Mouse (Mus musculus) adrenal gland, postnatal 25 days (tissue): ENCODE measurements at regions not wholly inside any gene's neighbourhood (a gene's known extent, or its start where the extent isn't known, plus 50 kb on each side); places are given as distances from the start of the nearest gene placed in this dataset.
"Not testable (repeated sequence)": the region's sequence is repeated elsewhere in the genome, so short reads cannot be mapped to it uniquely, and the experiment has no call there.

ENCODE experiments used
- DNase-seq: peaks from one replicate; pipeline ENCODE4 v3.0.0; 2021; ENCODE audit warnings: mixed read lengths

DNA sequence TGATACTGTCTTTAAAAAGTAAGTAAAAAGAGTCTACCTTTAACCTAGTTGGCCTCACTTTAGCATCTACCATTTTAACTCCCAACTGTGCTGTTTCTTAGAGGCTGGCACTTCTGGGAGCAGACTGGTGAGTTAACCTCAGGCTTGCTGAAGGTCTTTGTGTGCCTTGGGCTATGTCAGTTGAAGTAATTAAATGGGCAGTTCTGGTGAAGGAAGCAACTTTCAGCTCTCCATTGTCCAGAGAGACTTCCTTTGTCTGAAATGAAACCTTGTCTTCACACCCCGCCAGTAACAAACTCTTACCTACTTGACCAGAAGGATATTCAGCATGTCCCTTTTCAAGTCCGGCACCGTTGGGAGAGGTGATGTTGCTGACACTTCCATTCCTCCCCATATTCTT lies 55.5 kb downstream of the Zfp281 start:
- no peak for DNase-seq

DNA sequence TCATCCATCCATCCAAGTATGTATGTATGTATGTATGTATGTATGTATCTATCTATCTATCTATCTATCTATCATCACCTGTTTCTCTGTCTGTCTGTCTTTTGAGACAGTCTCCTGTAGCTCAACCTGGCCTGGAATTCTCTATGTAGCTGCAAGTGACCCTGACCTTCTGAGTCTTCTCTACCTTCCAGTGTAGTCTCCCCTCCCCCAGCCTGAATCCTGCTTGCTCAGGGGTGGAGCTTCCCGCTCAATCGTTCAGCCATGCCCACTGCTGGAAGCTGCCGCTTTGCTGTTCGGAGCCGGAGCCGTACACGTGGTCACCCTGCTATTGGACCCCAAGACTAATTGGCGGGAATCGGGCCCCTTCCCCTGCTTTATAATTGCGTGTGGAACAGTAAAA lies 57.6 kb downstream of the Zfp281 start:
- DNase-seq, result not testable (repeated sequence)

DNA sequence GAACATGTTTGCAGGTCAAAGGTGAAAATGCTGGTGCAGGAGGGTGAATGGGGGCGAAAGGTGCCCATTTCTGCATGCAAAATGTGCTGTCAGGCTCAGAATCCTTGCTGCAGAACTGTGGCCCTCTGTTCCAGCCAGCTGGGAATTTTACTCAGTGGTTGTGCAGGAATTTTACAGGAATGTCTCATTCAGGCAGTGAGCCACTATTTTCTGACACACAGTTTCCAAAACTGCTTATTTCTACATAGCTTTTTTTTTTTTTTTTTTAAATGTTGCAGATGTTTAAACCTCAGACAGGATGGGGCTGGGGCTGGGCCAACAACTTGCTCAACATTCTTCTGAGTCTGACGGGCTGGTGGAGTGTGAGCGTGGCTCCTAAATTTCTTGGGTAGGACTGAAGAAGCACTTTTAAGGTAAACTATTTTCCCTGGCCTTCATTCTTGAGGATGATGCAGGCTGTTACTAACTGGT lies 58.4 kb downstream of the Zfp281 start:
- DNase-seq, result peak; percentile 81

DNA sequence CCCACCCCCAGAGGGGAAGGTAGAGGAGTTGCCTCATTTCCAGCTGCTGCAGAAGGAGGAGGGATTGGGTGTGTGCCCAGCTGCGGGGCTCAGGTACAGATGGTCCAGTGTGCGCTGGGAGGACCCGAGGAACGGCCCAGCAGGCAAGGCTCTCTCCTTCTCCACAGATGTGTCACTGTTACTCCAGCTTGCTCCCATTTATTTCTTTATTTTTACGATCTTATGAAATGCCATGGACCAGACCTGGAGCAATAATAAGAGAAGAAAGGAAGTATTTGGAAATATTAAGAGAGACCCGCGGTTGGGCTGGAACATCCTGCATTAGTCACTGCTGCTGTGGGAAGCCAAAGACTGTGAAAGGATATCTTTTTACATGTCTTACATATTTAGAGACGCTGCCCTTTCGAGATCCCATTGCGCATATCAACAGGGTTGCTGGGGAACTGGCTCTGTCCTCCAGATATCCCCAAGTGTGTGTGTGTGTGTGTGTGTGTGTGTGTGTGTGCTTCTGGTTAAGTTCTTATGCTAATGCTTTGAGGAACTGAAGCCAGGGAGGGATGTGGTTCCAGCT lies 58.9 kb downstream of the Zfp281 start:
- no peak for DNase-seq

DNA sequence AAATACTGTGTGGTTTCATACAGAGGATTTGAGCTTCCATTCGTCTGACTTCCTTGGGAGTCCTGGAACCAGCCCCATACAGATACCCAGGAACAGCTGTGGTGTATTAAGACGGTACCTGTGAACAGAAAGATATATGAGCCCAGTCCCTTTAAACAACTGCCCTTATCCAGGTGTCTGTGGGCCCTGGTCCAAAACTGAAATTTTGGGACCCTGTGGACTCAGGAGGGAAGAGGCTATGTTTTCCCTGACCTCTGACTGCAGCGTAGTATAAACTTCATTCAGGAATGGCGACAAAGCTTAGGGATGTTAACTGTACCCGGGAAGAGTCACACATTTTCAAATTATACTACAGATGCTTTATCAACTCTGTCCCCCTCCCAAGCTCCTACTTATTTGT lies 59.8 kb downstream of the Zfp281 start:
- DNase-seq, result no peak

DNA sequence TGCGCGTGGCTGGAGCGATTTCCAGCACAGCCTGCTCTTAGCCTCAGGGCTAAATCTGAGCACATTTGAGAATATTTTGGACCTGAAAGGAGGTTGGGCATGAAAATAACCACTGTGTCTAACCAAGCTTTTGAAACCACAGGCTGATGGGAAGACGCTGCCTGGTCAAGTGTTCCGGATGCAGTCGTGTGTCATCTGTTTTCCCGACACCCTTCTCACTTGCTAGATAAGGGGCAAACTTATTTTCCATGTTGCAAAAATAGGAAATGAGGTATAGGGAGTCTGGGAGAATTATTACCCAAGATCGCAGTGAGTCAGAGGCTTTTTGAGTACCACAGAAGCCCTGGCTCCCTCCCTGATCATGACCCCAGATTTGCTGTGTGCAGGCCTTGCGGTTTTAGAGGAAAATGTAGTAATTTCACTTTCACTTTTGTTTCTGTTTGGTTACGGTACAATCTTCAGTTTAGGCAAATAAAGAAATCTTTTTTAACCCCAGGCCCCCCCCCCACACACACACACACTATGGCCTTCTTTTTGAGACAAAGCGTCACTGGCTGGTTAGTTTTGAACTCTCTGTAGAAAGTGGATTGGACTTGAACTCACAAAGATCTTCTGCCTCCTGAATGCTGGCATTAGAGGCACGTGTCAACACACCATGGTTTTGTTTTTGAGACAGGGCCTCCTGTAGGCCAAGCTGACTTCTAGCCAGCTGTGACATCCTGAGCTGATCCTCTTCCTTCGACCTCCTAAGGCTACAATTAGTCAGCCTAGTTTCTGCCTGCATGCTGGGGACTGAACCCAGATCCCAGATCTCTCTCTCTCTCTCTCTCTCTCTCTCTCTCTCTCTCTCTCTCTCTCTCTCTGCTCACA lies 60.7 kb downstream of the Zfp281 start:
- no peak for DNase-seq

DNA sequence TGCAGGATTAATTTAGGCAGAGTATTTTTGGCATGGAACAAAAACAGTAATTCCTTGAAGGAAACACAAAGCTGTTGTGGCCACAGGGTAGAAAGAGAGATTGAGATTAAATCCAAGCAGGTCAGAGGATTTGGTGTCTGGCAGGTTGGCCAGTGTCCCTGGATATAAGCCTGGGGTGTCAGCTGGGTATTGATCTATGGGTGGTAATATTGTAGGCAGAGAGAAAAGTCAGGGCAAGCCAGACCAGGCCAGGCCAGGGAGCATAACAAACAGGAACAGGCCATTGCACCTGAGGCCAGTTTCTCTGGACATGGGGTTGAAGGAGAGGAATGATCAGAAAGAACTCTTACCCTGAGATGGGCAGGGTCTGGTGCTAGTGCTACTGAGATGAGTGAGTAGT lies 61.8 kb downstream of the Zfp281 start:
- no peak for DNase-seq

DNA sequence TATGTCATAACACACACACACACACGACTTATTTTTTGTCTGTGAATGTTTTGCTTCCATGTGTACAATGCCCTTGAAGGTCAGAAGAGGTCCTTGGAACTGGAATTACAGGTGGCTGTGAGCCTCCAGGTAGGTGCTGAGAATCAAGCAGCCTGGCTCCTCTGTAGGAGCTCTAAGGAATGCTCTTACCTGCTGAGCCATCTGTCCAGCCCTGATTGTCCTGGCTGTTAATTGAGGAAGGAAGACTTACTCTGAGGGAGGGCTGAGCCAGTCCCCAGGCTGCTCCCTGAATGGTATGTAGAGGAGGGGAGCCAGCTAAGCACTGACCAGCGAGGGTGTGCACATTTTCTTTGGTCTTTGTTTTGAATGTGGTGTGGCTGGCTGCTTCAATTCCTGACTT lies 65.4 kb downstream of the Zfp281 start:
- no peak for DNase-seq

DNA sequence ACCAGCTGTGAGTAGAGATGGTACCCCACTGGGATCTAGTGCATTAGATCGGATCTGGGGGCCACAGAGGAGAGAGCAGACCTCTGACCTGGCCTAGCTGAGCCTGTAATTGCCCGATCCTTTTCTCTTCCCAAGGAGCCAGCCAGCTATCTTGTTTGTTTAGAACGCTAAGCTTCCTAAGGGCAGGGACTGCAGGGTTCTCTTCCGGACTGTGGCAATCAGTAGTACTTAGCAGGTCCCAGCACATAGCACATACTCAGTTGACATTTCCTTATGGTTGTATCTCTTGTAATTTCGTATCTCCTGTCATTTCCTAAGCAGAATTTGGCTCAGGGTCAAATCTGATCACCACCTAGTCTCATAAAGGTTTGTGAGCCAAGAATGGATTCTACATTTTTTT lies 68.7 kb downstream of the Zfp281 start:
- no peak for DNase-seq

DNA sequence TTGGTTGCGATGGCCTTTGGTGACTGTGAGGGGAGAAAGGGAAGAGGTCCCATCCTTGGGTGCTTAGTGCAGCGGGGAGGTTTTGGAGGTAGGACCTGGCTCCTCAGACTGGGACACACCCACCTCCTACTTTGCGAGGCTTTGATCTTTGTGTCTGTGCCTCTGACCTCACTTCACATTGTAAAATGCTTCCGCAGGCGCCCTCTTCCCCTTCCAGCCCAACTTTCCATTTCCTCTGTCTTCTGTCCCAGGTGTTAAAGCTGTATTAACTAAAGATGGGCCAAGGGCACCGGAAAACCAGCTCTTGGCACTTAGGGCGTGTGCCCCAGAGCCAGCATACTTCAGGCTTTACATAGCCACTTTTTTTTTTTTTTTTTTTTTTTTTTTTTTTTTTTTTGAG lies 70.3 kb downstream of the Zfp281 start:
- DNase-seq, result no peak

DNA sequence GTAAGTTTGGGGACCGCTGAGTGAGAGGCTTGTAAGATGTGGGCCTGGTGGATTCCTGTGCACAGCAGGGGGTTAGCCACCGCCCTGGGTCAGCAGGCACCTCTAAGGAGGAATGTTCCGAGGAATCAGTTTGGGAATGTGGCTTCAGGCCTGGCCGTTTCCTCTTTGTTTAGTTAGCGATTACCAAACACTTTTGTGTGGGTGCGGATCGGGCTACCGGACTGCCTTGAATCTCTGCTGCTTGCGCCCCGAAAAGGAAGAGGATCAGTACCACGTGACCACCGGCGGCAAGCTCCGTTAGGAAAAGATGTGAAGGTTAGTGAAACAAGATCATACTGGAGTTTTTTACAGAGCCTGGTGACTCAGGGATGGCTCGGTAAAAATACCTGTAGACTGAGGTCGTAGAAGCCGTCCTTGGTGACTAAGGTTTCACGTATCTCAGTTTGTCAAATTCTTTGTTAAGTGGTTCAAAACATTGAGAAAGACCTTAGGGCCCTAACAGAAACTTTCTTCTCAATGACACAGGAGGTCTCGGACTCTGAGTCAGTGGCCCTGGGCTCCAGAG lies 71.5 kb downstream of the Zfp281 start:
- peak; percentile 41 for DNase-seq

DNA sequence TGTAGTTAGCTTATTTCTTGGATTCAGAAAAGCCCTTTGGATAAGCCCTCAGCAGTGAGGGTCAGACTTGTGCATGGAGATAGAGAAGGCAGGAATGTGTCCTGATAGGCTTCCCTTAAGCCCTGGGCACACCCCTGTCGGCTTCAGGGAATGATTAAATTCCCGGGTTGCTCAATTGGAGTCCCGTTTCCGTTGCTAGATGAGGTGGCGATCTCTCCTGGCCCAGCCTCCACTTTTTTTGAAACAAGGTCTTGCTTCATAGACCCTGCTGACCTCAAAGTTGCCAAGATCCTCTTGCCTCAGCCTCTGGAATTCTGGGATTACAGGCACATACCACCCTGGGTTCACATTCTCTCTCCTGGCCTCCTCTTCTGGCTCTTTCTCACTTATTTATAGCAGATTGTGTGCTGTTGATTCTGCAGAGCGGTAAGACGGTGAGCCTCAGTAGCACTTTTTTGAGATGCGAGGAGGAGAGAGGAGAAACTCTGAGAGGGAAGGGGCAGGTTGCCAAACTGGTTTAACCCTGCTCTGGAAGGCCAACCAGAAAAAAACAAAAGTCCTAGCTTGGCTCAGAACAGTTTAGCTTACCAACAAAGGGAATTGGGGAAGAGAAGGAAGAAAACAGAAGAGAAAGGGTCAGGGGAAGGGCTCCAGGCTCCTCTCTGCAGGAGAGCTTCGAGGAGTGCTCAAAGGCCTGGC lies 73.9 kb downstream of the Zfp281 start:
- DNase-seq, result peak; percentile 38

DNA sequence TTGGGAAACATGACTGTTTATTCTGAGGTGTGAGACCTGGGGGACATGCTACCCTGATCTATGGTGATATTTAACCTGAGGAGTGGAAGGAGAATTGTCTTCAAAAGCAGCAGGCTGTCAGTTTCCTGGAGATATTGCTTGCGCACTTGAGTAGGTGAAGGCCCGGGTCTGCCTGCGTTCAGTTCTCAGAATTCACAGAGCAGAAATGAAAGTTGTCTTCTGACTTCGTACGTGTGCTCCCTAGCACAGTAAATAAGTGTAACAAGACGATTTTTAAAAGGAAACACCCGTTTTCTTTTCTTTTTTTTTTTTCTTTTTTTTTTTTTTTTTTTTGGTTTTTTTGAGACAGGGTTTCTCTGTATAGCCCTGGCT lies 74.4 kb downstream of the Zfp281 start:
- DNase-seq, result no peak

DNA sequence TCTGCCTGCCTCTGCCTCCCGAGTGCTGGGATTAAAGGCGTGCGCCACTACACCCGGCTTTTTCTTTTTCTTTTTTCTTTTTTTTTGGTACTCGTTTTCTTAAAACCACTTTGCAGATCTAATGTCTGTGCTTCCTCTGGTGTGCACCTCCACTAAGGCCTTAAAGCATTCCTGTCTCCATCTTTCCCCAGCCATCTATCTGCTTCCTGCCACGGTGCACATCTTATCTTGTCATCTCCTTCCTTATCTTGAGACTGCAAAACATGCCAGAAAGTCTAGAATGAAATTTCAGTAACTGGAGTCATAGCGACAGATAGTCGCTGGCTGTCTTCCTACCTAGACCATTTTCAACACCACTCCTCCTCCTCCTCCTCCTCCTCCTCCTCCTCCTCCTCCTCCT lies 74.9 kb downstream of the Zfp281 start:
- no peak for DNase-seq

DNA sequence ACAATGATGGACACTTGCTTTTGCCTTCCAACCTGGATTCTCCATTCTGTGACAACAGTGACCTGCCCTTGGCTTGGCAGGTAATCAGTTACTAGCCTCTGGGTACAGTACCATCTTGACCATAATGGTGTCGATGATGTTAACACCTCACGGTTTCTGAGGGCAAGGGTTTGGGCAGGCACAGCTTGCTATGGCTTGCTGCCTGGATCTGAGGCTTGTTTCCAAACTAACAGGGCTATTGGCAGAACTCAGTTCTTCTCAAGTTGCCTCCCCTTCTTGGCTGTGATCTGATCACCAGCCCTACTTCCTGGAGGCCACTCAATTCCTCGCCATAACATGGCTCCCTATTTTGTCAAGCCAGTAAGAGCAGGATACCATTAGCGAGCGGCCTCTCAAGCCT lies 79.4 kb downstream of the Zfp281 start:
- no peak for DNase-seq

DNA sequence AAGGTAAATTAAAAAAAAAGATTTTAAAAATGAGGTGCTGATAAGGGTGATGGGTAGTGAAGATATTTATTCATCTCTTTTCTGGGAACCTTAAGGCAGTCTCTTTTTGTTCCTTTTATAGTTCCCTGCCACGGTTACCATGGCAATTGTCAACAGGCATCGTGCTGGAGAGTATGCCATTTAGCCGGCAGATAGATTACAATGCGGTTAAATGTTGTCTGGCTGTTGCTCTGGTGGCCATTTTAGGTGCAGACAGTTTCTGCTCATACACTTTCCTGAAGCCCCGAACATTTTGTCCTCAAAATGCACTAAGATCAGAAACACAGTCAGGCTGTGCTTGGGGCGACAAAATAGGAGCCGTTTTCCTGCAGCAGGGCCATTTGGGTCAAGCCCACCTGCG lies 81.8 kb downstream of the Zfp281 start:
- DNase-seq, result no peak

DNA sequence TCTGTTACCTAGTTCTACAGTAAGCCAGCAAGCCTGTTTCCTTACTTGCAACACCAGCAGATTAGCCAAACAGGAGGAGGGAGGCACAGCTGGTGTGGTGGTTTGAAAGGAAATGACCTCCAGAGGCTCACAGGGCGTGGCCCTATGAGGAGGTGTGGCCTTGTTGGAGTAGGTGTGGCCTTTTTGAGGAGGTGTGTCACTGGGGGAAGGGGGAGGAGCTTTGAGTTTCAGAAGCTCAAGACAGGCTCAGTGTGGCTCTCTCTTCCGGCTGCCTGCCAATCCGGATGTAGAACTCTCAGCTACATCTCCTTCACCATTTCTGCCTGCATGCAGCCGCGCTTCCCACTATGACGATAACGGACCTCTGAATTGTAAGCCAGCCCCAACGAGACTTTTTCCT lies 82.7 kb downstream of the Zfp281 start:
- DNase-seq, result no peak

DNA sequence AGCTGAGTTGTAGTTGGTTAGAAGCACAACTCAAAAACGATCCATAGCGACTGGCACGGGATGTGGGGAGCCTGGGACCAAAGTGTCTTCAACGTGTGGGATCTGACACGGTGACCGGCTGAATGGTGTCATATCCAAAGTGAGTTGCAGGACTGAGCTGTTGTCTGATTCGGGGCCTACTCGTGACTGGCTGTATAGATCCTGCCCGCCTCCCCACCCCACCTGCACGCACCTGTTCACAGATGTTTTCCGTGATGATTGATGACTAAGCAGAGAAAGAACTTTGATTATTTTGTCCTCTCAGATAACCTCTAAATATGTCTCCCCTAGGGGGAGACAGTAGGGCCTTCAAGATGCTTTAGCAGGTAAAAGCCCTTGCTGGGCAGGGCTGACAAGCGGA lies 83.2 kb downstream of the Zfp281 start:
- DNase-seq, result no peak

DNA sequence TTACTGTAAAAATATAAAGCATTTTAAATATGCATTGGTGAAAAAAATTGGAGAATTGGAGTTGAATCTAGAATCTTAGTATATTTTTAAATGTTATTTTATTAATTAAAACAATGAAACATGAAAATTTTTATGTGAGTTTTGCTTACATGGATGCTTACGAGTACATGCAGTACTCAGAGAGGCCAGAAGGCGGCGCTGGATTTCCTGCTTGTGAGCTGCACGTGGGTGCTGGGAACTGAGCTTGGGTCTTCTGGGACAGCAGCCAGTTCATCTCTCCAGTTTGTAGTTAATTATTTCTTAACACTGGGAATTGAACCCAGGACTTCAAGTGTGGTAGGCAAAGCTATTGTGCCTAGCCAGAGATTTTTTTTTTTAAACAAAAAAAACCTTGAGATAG lies 85.5 kb downstream of the Zfp281 start:
- DNase-seq, result no peak

DNA sequence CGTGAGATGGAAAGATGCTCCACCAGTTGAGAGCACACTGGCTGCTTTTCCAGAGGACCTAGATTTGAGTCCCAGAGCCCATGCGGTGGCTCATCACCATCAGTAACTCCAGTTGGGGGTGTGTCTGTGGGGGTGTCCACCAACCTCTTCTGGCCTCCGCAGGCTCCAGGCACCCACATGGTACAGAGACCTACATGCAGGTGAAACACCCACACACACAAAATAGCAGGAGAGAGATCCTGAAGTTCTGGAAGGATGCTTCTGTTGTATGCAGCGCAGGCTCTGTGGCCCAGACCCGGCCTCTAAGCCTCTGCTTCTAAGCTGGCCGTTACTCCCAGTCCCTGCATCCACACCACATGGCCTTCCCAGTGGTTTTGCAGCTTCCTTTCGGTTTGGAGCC lies 86.5 kb downstream of the Zfp281 start:
- no peak for DNase-seq

DNA sequence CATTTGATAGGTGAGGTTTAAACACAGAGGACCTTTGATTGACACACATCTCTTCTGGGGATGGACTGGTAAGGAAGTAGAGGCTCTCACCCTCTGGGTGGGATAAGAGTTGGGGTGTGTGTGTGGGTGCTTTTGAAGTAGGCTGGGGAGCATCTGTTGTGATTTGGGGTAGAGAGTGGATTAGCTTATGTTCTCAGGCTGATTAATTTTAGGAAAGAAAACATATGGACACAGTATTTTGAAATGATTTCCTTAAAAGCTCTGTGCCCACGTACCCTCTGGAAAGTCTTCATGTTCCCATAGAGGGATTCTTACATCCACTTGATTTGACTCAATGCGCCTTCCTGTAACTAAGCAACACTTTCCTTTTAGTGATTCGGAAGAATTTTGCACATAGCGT lies 89.4 kb downstream of the Zfp281 start:
- DNase-seq, result no peak

DNA sequence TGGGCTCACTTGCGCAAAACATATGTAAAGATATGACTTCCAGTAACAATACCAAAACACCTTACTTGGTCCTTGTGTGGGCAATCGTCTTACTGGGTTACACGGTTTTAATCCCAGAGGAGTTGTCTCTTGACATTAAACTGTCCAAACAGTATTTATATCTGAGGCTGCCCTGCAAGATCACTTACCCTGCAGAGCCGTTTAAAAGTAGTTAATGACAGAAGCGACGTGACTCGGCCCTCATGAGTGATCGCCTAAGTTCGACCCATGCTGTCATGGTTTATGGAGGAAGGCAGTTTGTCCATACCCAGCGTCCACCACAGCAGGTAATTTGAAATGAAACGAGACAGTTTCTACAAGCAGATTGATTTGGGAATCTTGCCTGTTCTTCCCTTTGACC lies 90.3 kb downstream of the Zfp281 start:
- no peak for DNase-seq

DNA sequence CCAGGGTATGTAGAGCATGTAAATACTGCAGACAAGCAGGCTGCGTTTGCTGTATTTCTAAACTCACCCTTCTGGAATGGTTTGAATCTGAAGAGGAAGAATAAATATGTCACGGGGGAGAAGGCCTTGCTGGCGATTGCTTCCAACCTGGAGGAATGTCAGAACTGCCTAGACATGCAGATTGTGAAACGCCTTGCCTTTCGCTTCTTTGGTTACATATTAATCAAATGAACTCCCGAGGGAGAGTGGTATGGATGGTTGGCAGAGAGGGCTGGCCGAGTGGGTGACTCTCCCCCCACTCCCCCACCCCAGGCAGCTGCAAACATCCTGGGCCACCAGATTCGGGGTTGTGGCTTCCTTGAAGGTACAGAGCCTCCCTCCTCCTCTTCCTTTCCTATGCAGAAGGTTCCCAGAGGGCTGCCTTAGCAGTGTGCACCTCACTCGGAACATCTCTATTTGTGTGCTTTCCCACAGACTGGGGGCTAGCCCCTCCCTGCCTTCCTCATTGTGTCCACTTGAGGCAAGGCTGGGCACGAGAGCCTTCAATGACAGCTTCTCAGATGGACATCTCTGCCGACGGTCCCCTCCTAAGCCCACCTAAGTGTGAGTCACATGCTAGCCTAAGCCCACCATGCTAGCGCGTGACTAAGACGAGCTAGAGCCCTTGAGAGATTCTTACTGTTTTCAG lies 93.3 kb downstream of the Zfp281 start:
- no peak for DNase-seq
